Mouse (Mus musculus): ENCODE measurements around the gene Myo18a.
A peak's percentile ranks its signal among the peaks of the same experiment; 100 is the strongest.
"Not testable (repeated sequence)": the region's sequence is repeated elsewhere in the genome, so short reads cannot be mapped to it uniquely, and the experiment has no call there.

Gene Myo18a

DNA sequence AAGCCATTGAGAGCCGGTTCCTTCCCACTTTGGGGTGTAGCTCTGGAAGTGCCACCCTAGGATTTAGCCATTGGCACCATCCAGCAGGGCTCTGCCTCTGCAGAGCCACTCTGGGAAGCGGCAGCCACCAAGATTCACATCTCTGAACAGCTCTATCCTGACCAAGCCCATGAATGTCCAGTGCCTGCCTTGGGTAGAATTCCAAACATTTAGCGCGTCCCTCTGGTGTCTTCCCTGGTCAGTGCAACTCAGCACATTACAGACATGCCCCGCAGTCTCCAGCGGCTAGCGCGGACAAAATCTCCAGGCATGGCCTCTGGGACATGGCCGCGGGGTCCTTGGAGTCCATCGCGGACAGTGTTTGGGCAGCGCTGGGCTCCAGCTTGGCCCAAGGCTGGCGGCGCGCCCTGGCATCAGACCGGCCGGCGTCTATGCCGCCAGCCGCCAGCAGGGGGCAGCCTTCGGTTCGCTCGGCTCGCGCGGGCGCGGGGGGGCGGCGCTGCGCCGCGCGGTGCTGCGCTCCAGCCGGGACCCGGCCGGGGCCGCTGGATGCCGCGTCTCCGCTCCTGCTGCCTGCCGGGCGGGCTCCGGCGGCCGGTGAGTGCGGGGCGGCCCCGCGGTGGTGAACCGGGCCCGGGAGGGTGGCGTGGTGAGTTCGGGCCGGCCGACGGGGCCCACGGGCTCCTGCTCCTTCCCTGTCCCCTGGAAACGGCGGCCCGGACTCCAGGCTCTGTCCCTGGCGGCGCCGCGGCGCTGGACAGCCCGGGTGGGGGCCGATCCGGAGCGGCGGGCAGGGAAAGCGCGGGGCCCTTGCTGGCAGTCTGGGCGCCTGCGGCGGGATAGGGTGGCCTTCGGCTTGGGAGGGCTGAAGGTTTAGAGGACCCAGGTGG lies at the start of gene Myo18a:
TSS of gene Myo18a (plus strand) at position 464 of the 890 bp plus-strand sequence.
- peak; percentile 96 to 98 for DNase-seq

DNA sequence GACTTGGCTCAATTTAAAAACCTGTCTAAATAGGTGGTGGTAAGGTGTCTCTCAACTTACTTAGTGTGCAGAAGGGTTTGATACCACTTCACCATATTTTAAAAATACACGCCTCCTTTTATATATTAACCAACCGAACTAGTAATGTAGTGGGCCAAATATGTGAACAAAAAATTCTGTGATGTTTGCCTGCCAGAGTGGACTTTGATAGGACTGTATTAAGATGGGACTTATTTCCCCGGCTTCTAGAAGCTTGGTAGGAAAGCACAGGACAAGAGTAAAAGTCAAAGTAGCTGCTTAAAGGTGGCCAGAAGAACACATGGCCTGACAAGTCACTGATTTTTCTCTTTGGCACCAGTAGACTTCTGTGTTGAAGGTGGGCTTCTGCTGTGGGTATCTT lies 49.3 kb upstream of the Myo18a start:
- DNase-seq = no peak

DNA sequence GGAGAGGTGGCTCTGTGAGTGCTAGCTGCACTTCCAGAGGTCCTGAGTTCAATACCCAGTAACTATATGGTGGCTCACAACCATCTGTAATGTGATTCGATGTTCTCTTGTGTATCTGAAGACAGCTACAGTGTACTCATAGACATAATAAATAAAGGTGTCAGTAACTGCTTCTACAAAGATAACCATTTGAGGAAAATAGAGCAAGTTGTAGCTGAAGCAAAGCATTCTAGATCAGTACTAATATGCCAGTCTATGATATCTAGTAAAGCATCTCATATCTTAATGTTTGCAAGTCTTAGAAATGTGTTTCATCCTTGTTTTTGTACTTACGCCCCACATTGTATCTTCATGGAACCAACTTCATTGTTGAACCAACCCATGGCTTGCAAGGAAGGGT lies 44.0 kb upstream of the Myo18a start:
- DNase-seq = no peak

DNA sequence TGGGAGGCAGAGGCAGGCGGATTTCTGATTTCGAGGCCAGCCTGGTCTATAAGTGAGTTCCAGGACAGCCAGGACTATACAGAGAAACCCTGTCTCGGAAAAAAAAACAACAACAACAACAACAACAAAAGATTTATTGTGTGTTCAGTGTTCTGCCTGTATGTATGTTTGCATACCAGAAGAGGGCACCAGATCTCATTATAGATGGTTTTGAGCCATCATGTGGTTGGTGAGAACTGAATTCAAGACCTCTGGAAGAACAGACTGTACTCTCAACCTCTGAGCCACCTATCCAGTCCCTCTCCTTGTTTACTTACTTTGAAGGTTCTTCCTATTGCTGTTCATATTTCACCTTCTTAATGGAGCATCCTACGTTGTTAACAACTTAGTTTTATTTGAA lies 41.7 kb upstream of the Myo18a start:
- DNase-seq = no peak

DNA sequence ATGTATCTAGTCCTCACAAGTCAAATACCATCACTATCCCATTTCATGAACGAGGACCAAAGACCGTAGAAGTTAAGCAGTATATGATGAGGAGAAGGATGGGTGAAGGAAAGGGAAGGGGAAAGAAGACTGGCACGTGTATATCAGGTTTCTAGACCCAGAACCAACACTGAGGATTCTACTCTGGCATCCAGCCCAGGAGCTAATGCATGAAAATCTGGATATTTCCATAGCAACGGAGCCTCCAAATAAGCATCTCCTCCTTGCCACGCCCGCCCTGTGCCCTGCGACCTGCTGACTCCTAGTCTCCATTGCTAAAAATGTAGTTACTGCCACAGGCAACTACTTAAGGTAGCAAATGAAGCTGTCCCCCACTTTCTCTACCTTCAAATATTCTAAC lies 38.3 kb upstream of the Myo18a start:
- DNase-seq = peak; percentile 52 to 55

DNA sequence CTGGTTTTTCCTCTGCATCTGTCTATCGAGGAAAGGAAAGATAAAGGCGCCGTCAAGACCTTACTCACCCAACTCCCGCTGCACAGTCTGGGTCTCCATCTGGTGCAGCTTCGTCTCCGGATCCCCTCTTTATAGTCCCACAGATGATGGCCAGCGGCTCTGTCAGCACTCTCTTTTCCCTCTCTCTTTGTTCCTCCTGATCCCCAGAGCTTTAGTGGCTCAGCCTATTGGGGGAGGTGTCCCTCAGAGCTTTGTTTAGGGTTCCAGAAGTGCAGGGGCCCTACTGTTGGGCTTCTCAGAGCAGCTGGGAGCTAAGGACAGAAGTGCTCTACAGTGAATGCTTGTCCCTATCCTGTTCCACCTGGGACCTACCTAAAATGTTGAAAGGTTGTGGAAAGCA lies 37.9 kb upstream of the Myo18a start, which contains the start of gene Cryba1:
TSS of gene Cryba1 (minus strand) at position 101 of the 400 bp plus-strand sequence.
- peak in 1 of 2 experiments; percentile 8 for DNase-seq

DNA sequence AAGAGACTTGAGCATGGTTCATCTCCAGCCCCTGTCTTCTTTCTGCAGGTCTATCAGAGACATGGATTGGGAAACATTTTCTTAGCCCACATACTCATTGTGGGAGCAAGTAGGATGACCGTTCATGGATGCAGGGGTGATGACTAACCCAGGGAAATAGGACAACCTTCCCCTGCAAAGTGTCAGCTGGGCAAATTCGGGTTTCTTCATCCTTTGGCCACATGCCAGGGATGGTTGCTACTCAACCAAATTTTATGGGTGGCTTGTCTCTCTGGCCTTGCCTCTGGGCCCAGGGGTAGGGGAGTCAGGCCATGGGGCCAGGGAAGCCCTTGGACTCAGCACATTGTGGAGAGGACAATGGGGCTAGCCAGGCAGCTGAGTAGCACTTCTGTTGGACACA lies 34.5 kb upstream of the Myo18a start:
- DNase-seq = peak; percentile 57

DNA sequence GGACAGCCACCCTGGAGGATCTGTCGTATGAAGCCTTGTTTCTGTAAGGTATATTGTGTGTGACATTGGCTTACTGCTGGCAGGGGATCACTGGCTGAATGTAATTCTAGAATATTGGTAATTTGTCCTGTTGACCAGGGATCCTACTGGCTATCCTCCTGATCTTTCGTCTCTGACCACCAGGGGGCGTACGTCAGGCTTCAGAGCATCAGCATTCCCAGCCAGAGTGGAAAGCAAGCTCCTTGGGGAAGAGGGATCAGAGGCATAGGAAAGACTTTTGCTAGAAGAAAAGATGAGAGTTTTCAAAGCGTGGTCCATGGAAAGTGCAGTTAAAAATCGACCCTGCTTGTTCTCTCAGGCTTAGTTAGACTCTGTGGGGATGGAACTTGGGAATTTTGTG lies 25.8 kb upstream of the Myo18a start:
- peak; percentile 95 to 97 for DNase-seq

DNA sequence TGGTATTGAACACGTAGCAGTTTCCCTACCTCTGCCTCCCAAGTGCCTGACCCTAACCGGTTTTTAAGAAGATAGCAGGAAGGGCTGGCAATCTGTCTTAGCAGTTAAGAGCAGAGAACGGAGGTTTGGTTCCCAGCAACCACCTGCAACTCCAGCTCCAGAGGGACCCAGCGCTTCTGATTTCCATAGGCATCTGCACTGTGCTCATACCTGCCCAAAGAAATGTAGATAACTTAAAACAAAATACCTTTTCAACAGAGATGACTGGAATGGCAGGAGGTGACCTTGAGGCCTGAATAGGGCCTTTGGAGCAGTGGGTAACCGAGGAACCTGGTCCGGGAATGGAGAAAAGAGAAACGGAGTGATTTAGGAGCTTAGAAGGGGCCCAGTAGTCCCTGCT lies 24.5 kb upstream of the Myo18a start:
- no peak for DNase-seq

DNA sequence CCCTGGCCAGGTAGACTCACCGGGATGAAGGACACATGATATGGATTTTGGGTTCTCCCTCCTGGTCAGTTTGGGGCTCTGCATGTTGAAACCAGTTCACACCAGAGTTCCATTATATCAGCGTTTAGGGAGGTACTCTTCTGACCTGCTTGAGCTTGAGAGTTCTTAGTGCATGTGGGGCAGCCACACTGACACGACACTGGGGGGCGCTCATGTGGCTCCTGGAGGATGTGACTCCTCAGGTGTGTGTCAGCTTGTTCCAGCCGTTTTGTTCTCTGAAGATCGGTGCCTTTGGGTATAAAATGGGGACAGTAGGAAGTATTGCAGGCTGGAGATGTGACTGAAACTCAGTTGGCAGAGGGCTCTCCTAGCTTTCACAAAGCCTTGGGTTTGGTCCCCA lies 19.1 kb upstream of the Myo18a start:
- DNase-seq = peak; percentile 57

DNA sequence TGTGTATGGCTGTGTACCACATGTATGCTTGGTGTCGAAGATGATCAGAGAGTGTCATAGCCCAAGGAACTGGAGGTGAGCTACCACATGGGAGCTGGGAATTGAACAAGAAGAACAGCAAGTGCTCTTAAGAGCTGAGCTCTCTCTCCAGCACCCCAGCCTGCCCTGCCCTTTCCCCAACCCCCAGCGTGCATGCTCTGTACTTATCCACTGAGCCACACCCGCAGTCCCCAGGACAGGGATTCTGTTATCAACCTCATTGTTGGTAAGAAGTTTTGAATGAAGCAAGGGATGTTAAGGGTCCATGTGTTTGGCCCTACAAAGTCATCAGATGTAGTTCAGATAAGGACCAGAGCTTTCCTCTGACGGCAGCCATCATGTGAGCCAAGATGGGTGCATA lies 16.4 kb upstream of the Myo18a start:
- no peak for DNase-seq

DNA sequence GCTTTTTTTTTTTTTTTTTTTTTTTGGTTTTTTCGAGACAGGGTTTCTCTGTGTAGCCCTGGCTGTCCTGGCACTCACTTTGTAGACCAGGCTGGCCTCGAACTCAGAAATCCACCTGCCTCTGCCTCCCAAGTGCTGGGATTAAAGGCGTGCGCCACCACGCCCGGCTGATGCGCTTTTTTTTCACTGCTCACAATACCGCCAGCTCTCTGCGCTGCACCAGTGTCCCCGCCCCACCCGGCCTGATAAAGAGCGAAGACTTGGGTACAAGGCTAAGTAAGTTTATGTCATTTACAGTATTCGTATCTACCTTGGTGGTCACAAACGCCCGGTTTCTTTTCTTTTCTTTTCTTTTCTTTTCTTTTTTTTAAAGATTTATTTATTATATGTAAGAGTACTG lies 15.9 kb upstream of the Myo18a start:
- not testable (repeated sequence) for DNase-seq

DNA sequence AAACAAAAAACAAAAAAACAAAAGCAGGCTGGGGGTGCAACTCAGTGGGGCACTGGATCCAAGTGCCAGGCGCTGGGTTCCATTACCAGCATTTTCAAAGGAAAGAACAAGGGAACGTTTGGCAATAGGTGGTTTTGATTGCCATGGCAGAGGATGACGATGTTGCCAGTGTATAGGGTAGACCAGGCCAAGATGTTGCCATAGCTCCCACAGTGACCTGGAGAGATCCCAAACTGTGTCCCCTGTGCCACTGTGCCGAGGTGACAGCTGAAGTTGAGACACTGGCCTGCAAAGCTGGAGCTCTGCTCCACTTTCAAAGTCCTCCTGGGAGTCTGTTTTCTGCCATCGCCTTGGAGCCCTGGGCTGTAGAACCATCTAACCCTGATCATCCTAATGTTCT lies 14.1 kb upstream of the Myo18a start:
- peak; percentile 46 to 63 for DNase-seq

DNA sequence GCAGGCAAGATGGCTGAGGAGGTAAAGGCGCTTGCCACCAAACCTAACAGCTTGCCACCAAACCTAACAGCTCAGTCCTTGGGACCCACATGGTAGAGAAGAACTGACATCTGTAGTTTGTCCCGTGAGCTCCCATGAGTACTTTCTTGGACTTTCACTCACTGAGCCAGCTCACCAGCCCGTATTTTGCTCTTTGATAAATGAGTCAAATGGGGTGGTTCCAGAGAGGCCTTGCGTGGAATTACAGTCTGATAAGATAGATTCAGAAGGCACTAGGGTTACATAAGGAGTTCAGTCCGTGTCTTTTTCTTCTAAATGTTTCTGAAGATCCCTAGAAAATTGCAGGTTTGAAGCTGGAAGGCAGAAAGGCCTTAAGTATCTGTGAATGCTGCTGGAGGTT lies 10.5 kb upstream of the Myo18a start:
- DNase-seq = no peak

DNA sequence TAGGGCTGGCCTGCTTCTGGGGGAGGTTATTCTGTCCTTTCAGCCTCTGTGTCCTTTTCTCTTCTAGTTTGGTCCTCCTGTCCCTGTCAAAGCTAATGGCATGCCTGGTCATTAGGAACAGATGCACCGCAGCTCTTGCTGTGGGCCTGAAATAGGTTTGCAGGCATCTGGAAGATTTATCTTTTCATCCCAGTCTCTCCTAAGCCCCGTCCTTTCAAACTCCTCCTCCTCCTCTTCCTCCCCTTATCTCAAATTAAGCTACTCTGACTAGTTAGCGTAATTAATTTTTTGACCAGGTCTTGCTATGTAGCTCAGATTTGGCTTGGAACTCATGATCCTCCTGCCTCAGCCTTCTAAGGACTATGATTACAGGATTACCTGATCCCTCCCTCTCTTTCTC lies 9.6 kb upstream of the Myo18a start:
- DNase-seq = no peak

DNA sequence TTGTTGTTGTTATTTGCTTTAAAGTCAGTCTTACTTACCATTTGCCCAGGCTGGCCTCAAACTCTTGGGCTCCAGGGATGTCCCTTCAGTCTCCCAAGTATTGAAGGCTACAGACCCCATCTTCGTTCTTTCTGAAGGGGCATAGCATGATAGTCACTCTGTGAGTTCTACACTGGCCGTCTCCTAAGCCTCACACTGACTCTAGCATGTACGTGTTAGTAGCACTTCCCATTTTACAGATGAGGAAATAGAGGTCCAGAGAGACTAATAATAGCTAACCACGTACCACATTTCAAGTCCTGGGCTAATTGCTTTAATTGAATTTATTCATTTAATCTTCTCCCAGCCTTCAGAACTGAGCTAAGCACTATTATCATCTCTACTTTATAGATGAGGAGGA lies 3.0 kb upstream of the Myo18a start:
- DNase-seq = no peak

DNA sequence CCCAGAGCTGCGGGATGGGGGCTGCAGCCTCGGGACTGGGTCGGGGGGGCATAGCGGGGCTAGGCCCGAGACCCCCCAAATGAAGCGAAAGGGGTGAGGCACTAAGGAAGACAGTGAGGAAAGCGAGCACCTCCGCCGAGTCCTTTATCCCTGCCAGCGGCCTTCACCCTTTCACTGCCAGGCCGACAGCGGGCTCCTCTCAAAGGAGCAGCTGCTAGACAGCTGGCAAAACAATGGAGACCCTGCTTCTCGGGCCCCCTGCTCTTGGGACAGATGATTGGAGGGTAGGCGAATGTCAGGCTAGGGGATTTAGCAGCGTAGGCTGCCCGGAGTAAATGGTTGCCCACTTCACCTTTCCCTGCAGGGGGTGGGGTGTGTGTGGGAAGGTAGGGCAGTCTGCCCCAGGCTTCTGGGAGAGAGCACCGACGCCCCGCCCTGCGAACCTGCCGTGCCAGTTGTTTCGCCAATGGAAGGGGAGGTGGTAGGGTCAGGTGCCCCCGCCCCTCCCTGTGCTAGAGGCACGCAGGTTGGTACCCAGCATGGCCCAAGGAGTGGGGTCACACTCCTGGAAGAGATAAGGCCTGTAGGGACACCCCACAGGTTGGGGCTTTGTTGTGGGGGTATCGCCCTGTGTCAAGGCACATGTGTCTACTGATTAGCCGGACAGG lies 761 bp downstream of the Myo18a start:
- peak; percentile 70 to 75 for DNase-seq

DNA sequence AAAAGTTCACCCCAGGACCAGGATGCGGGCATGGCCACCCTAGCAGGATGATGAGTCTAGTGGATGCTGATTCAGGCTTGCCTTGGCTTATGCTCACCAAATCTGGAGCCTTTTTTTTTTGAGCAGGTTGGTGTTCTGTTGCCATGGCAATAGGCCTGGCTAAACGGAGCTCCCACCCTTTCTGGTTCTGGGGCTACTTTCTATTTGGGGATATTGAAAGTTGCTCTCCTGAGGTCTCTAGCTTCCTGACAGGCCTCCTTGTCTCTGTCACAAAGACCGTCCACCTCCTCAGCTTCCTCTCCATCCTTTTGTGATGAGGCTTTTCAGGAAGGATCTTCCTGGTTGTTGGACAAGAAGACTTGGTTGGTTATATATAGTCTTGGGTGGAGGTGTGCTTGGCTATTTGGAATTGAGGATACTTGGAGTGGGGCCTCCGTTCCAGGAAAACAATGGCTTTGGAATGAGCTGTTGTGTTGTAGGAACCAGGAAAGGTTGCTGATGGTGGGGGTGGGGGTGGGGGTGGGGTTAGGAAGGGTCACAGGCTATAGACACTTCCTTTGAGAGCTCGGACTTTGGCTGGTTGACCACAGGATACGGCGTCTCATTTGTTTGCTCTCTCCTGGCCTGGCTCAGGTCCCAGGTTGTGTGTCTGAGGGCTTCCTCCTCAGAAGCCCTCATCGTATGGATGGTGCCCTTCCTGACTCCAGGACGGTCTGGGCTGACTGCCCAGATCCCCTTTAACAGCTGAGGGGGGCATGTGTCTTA lies 1.8 kb downstream of the Myo18a start:
- DNase-seq = peak; percentile 34 to 36

DNA sequence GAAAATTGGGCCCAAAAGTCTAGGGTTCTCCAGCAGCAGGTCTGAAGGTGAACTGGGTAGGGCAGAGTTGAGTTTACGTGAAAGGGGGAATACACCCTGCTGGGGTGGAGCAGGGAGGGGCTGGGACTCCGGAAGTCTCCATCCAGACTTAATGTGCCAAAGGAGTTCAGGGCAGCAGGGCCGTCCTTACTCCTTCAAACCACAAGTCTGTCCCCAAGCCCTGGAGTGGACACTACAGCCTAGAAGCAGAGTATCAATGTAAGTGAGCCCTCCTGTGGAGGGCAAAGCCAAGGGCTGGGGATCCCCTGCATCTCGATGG lies 2.4 kb downstream of the Myo18a start:
- DNase-seq = no peak

DNA sequence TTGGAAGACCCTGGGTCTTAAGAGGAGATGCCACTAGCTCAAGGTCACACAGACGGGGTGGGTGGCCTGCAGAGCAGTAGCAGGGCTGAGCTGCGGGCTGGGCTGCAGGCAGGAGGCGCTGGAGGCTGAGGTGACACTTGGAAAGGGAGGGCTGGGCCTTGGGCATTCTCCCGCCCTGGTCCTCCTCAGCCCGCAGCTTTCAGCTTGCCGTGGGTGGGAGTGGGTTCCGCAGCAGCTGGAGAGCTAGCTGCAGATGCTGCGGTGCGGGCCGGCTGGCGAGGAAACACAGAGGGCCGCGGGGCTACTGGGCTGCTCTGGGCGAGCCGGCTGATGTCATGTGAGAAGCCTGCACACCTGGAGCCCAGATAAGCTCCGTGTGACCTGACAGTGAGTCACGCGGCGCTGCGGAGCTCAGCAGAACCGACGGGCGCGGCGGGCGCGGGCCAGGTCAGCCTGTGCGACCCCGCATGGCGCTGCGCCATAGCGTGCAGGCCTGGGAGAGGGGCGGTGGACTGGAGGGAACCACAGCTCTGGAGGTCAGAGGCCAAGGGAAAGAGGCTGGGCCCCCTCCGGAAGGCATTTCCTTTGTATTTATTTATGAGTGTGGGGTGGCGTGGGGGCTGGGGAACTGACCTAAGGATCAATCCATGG lies 3.4 kb downstream of the Myo18a start:
- peak; percentile 49 to 56 for DNase-seq

DNA sequence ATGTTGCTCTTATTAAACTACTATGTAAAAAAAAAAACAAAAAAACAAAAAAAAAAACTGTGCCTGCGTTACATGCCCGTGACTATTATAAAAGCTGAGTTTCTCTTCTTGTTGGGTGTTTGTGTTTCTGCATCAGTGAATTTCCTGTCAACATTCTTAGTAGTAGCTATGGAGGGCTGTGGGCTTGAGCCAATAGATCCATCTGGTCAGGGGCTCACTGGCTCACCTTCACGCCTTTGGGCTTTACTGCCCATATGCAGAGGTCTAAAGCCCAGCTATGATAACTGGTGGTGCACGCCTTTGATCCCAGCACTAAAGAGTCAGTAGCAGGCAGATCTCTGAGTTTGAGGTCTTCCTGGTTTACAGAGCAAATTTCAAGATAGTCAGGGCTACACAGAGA lies 6.5 kb downstream of the Myo18a start:
- DNase-seq = peak in 1 of 2 experiments; percentile 58

DNA sequence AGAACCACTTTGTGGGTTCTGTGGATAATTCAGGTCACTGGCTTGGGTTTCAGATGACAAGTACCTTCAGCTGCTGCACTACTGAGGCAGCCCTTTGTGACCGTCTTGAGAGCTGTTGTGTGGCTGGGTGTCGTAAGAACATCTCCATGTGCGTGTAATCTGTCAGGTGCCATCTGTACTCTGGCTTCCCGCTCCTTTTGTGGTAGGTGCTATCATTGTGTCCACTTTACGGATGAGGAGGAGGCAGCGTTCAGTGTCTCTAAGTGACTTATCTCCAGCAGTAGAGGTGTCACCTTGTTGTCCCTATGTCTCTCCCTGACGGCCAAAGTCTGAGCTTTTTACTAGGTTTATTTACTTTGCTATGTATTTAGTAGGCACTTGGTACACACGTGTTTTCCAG lies 7.3 kb downstream of the Myo18a start:
- DNase-seq = no peak
